Mouse (Mus musculus): ENCODE measurements around the gene Plxnb1. TPM values are rescaled to one million over a fixed set of nuclear protein-coding genes. Genes with fewer than 3 reads are reported as not detected.
"Not testable (repeated sequence)": the region's sequence is repeated elsewhere in the genome, so short reads cannot be mapped to it uniquely, and the experiment has no call there.

Plxnb1 gene
- polyA plus RNA-seq, 2 experiments, result 8.2 to 31.0 TPM

GRCm38 (mm10) chr9:109124164-109124563 lies 29.0 kb downstream of the Plxnb1 start:
- Histone ChIP-seq H3K27me3 (ENCODE audit: control insufficient read depth, insufficient read depth, low read length) (no peaks in the 10 kb centered on the region), H3K27ac (replicated peaks; ENCODE audit: low read depth, low read length) (no peak overlapping the region), H3K36me3 (ENCODE audit: control insufficient read depth, insufficient read depth, low read length) (peaks cover 4% of the 10 kb centered on the region; the same call in 1 of the 2 replicates), H3K4me3 (replicated peaks; ENCODE audit: low read length) (no peak overlapping the region), H3K4me1 (ENCODE audit: control insufficient read depth, insufficient read depth, low read length) (no peaks in the 10 kb centered on the region), H3K9me3 (ENCODE audit: control insufficient read depth, low read length) (no peaks in the 10 kb centered on the region), H3K9ac (ENCODE audit: low read depth, low read length, severe bottlenecking) (no peak overlapping the region), H3K4me2 (replicated peaks; ENCODE audit: low read depth, low read length, severe bottlenecking) (no peak overlapping the region)
- no peak for TF ChIP-seq POLR2A (IDR thresholded peaks at IDR 0.05; ENCODE audit: borderline replicate concordance, extremely low read depth, insufficient read depth, insufficient read length)
- 84% methylated on average over 3 of the region's 3 CpGs for WGBS
- DNase-seq (ENCODE audit: low spot score) (no peak), ATAC-seq (ENCODE audit: low FRiP score, low read depth) (no peak)

- 81% methylated on average over 2 of the region's 2 CpGs for WGBS
- no peak overlapping the region for H3K27ac ChIP-seq (replicated peaks; ENCODE audit: low read depth, low read length)
- H3K27me3 ChIP-seq (ENCODE audit: control insufficient read depth, insufficient read depth, low read length), result no peaks in the 10 kb centered on the region
- DNase-seq (ENCODE audit: low spot score) (no peak), ATAC-seq (ENCODE audit: low FRiP score, low read depth) (no peak)
- no peak overlapping the region for H3K4me2 ChIP-seq (replicated peaks; ENCODE audit: low read depth, low read length, severe bottlenecking)
- H3K4me3 ChIP-seq (replicated peaks; ENCODE audit: low read length), result no peak overlapping the region
- no peaks in the 10 kb centered on the region for H3K36me3 ChIP-seq (ENCODE audit: control insufficient read depth, insufficient read depth, low read length)
- no peak for TF ChIP-seq POLR2A (IDR thresholded peaks at IDR 0.05; ENCODE audit: borderline replicate concordance, extremely low read depth, insufficient read depth, insufficient read length)
- no peaks in the 10 kb centered on the region for H3K4me1 ChIP-seq (ENCODE audit: control insufficient read depth, insufficient read depth, low read length)
- no peak overlapping the region for H3K9ac ChIP-seq (ENCODE audit: low read depth, low read length, severe bottlenecking)
- H3K9me3 ChIP-seq (ENCODE audit: control insufficient read depth, low read length), result no peaks in the 10 kb centered on the region
Observed at GRCm38 (mm10) chr9:109125043-109125442, 29.9 kb downstream of the Plxnb1 start.

GRCm38 (mm10) chr9:109125481-109125880 lies 30.3 kb downstream of the Plxnb1 start:
- Histone ChIP-seq H3K9ac (ENCODE audit: low read depth, low read length, severe bottlenecking) (no peak overlapping the region), H3K27me3 (ENCODE audit: control insufficient read depth, insufficient read depth, low read length) (no peaks in the 10 kb centered on the region), H3K4me2 (replicated peaks; ENCODE audit: low read depth, low read length, severe bottlenecking) (no peak overlapping the region), H3K36me3 (ENCODE audit: control insufficient read depth, insufficient read depth, low read length) (no peaks in the 10 kb centered on the region), H3K4me3 (replicated peaks; ENCODE audit: low read length) (no peak overlapping the region), H3K9me3 (ENCODE audit: control insufficient read depth, low read length) (no peaks in the 10 kb centered on the region), H3K27ac (replicated peaks; ENCODE audit: low read depth, low read length) (no peak overlapping the region), H3K4me1 (ENCODE audit: control insufficient read depth, insufficient read depth, low read length) (no peaks in the 10 kb centered on the region)
- DNase-seq (ENCODE audit: low spot score) (no peak), ATAC-seq (ENCODE audit: low FRiP score, low read depth) (no peak)
- TF ChIP-seq POLR2A (IDR thresholded peaks at IDR 0.05; ENCODE audit: borderline replicate concordance, extremely low read depth, insufficient read depth, insufficient read length), result no peak
- WGBS, result 61% methylated on average over 3 of the region's 3 CpGs

- Histone ChIP-seq H3K27ac (replicated peaks; ENCODE audit: low read depth, low read length) (no peak overlapping the region), H3K9me3 (ENCODE audit: control insufficient read depth, low read length) (no peaks in the 10 kb centered on the region), H3K27me3 (ENCODE audit: control insufficient read depth, insufficient read depth, low read length) (no peaks in the 10 kb centered on the region), H3K36me3 (ENCODE audit: control insufficient read depth, insufficient read depth, low read length) (no peaks in the 10 kb centered on the region), H3K4me1 (ENCODE audit: control insufficient read depth, insufficient read depth, low read length) (no peaks in the 10 kb centered on the region), H3K4me3 (replicated peaks; ENCODE audit: low read length) (no peak overlapping the region), H3K4me2 (replicated peaks; ENCODE audit: low read depth, low read length, severe bottlenecking) (no peak overlapping the region), H3K9ac (ENCODE audit: low read depth, low read length, severe bottlenecking) (no peak overlapping the region)
- 79% methylated on average over 4 of the region's 4 CpGs for WGBS
- TF ChIP-seq POLR2A (IDR thresholded peaks at IDR 0.05; ENCODE audit: borderline replicate concordance, extremely low read depth, insufficient read depth, insufficient read length), result no peak
- DNase-seq (ENCODE audit: low spot score), result no peak
- ATAC-seq (ENCODE audit: low FRiP score, low read depth), result no peak
Observed at GRCm38 (mm10) chr9:109127076-109127475, 31.9 kb downstream of the Plxnb1 start.

- H3K9me3 ChIP-seq (ENCODE audit: control insufficient read depth, low read length), result no peaks in the 10 kb centered on the region
- no peak overlapping the region for H3K4me3 ChIP-seq (replicated peaks; ENCODE audit: low read length)
- DNase-seq (ENCODE audit: low spot score) (no peak), ATAC-seq (ENCODE audit: low FRiP score, low read depth) (no peak)
- no peak overlapping the region for H3K27ac ChIP-seq (replicated peaks; ENCODE audit: low read depth, low read length)
- no peaks in the 10 kb centered on the region for H3K36me3 ChIP-seq (ENCODE audit: control insufficient read depth, insufficient read depth, low read length)
- TF ChIP-seq POLR2A (IDR thresholded peaks at IDR 0.05; ENCODE audit: borderline replicate concordance, extremely low read depth, insufficient read depth, insufficient read length), result no peak
- H3K4me2 ChIP-seq (replicated peaks; ENCODE audit: low read depth, low read length, severe bottlenecking), result no peak overlapping the region
- no peaks in the 10 kb centered on the region for H3K27me3 ChIP-seq (ENCODE audit: control insufficient read depth, insufficient read depth, low read length)
- no peaks in the 10 kb centered on the region for H3K4me1 ChIP-seq (ENCODE audit: control insufficient read depth, insufficient read depth, low read length)
- no peak overlapping the region for H3K9ac ChIP-seq (ENCODE audit: low read depth, low read length, severe bottlenecking)
- 49% methylated on average over 3 of the region's 3 CpGs for WGBS
Observed at GRCm38 (mm10) chr9:109128211-109128610, 33.0 kb downstream of the Plxnb1 start.

- DNase-seq (ENCODE audit: low spot score) (no peak), ATAC-seq (ENCODE audit: low FRiP score, low read depth) (no peak)
- H3K27ac ChIP-seq (replicated peaks; ENCODE audit: low read depth, low read length), result no peak overlapping the region
- H3K4me1 ChIP-seq (ENCODE audit: control insufficient read depth, insufficient read depth, low read length), result no peaks in the 10 kb centered on the region
- H3K4me2 ChIP-seq (replicated peaks; ENCODE audit: low read depth, low read length, severe bottlenecking), result no peak overlapping the region
- H3K4me3 ChIP-seq (replicated peaks; ENCODE audit: low read length), result no peak overlapping the region
- no peak overlapping the region for H3K9ac ChIP-seq (ENCODE audit: low read depth, low read length, severe bottlenecking)
- no peaks in the 10 kb centered on the region for H3K27me3 ChIP-seq (ENCODE audit: control insufficient read depth, insufficient read depth, low read length)
- H3K9me3 ChIP-seq (ENCODE audit: control insufficient read depth, low read length), result no peaks in the 10 kb centered on the region
- TF ChIP-seq POLR2A (IDR thresholded peaks at IDR 0.05; ENCODE audit: borderline replicate concordance, extremely low read depth, insufficient read depth, insufficient read length), result no peak
- H3K36me3 ChIP-seq (ENCODE audit: control insufficient read depth, insufficient read depth, low read length), result no peaks in the 10 kb centered on the region
- 83% methylated on average over 5 of the region's 5 CpGs for WGBS
Observed at GRCm38 (mm10) chr9:109130076-109130475, 34.9 kb downstream of the Plxnb1 start.

- H3K4me3 ChIP-seq (replicated peaks; ENCODE audit: low read length), result not testable (repeated sequence)
- WGBS, result 65% methylated on average over 4 of the region's 4 CpGs
Observed at GRCm38 (mm10) chr9:109140414-109140813, 45.2 kb downstream of the Plxnb1 start.

More at GRCm38 (mm10) chr9:109140414-109140813, 45.2 kb downstream of the Plxnb1 start:
- H3K9me3 ChIP-seq (ENCODE audit: control insufficient read depth, low read length); H3K4me2 ChIP-seq (replicated peaks; ENCODE audit: low read depth, low read length, severe bottlenecking); H3K27me3 ChIP-seq (ENCODE audit: control insufficient read depth, insufficient read depth, low read length); H3K27ac ChIP-seq (replicated peaks; ENCODE audit: low read depth, low read length); DNase-seq (ENCODE audit: low spot score); H3K9ac ChIP-seq (ENCODE audit: low read depth, low read length, severe bottlenecking); H3K4me1 ChIP-seq (ENCODE audit: control insufficient read depth, insufficient read depth, low read length); H3K36me3 ChIP-seq (ENCODE audit: control insufficient read depth, insufficient read depth, low read length); ATAC-seq (ENCODE audit: low FRiP score, low read depth): not testable (repeated sequence)

Measured in limb, embryonic 14.5 days (tissue).